Mouse (Mus musculus) lung, postnatal 0 days (tissue): ENCODE results near the gene Armc10.

Experiments used
- CTCF ChIP-seq: IDR thresholded peaks from 2 replicates; pipeline ENCODE4 v1.5.1; 2016; ENCODE audit warnings: antibody characterized with exemption, mild to moderate bottlenecking
- EP300 ChIP-seq: IDR thresholded peaks from 2 replicates; pipeline ENCODE4 v1.6.1; 2016; ENCODE audit warnings: antibody characterized with exemption, mild to moderate bottlenecking, control low read depth

- TF ChIP-seq CTCF: peak; percentile 89
- no peak for TF ChIP-seq EP300
Observed at GRCm38 (mm10) chr5:21658623-21659395, 13.2 kb downstream of the Armc10 start.
